Mouse (Mus musculus): ENCODE data around the gene Bmp8a.
A peak's percentile ranks its signal among the peaks of the same experiment; 100 is the strongest.
"Not testable (repeated sequence)": the region's sequence is repeated elsewhere in the genome, so short reads cannot be mapped to it uniquely, and the experiment has no call there.

Bmp8a gene

GRCm38 (mm10) chr4:123342642-123343470 lies at the start of gene Bmp8a:
TSS of gene Bmp8a (minus strand) at chr4:123343252.
- DNase-seq (ENCODE audit: low spot score), result peak; percentile 92

- DNase-seq (ENCODE audit: low spot score), result peak; percentile 56
These were observed 49.1 kb upstream of the Bmp8a start for GRCm38 (mm10) chr4:123392187-123392586.

- DNase-seq (ENCODE audit: low spot score), result no peak
These were observed 42.0 kb upstream of the Bmp8a start for GRCm38 (mm10) chr4:123385028-123385427.

- no peak for DNase-seq (ENCODE audit: low spot score)
These were observed 40.1 kb upstream of the Bmp8a start for GRCm38 (mm10) chr4:123383173-123383572.

GRCm38 (mm10) chr4:123382051-123382450 lies 39.0 kb upstream of the Bmp8a start:
- no peak for DNase-seq (ENCODE audit: low spot score)

- no peak for DNase-seq (ENCODE audit: low spot score)
These were observed 38.5 kb upstream of the Bmp8a start for GRCm38 (mm10) chr4:123381598-123381997.

- no peak for DNase-seq (ENCODE audit: low spot score)
These were observed 33.0 kb upstream of the Bmp8a start for GRCm38 (mm10) chr4:123376031-123376430.

- no peak for DNase-seq (ENCODE audit: low spot score)
These were observed 31.4 kb upstream of the Bmp8a start for GRCm38 (mm10) chr4:123374316-123375008.

- no peak for DNase-seq (ENCODE audit: low spot score)
These were observed 20.5 kb upstream of the Bmp8a start for GRCm38 (mm10) chr4:123363555-123363954.

- no peak for DNase-seq (ENCODE audit: low spot score)
These were observed 17.7 kb upstream of the Bmp8a start for GRCm38 (mm10) chr4:123360771-123361170.

GRCm38 (mm10) chr4:123358613-123359012 lies 15.6 kb upstream of the Bmp8a start:
- DNase-seq (ENCODE audit: low spot score), result no peak

- no peak for DNase-seq (ENCODE audit: low spot score)
These were observed 12.9 kb upstream of the Bmp8a start for GRCm38 (mm10) chr4:123355941-123356340.

- no peak for DNase-seq (ENCODE audit: low spot score)
These were observed 10.3 kb upstream of the Bmp8a start for GRCm38 (mm10) chr4:123353271-123353877.

GRCm38 (mm10) chr4:123343471-123343789 lies 378 bp upstream of the Bmp8a start:
- no peak for DNase-seq (ENCODE audit: low spot score)

- DNase-seq (ENCODE audit: low spot score), result no peak
These were observed 886 bp downstream of the Bmp8a start for GRCm38 (mm10) chr4:123342091-123342641.

- DNase-seq (ENCODE audit: low spot score), result no peak
These were observed 2.8 kb downstream of the Bmp8a start for GRCm38 (mm10) chr4:123340232-123340631.

GRCm38 (mm10) chr4:123337693-123338092 lies 5.4 kb downstream of the Bmp8a start:
- DNase-seq (ENCODE audit: low spot score), result no peak

GRCm38 (mm10) chr4:123335796-123336585 lies 7.1 kb downstream of the Bmp8a start:
- no peak for DNase-seq (ENCODE audit: low spot score)

GRCm38 (mm10) chr4:123335244-123335643 lies 7.8 kb downstream of the Bmp8a start:
- not testable (repeated sequence) for DNase-seq (ENCODE audit: low spot score)

GRCm38 (mm10) chr4:123334177-123334576 lies 8.9 kb downstream of the Bmp8a start:
- no peak for DNase-seq (ENCODE audit: low spot score)

GRCm38 (mm10) chr4:123333151-123333550 lies 9.9 kb downstream of the Bmp8a start:
- DNase-seq (ENCODE audit: low spot score), result no peak

- not testable (repeated sequence) for DNase-seq (ENCODE audit: low spot score)
These were observed 11.1 kb downstream of the Bmp8a start for GRCm38 (mm10) chr4:123331961-123332360.
